Mouse (Mus musculus) lung, adult 2 months (tissue): Measurements from ENCODE around the gene Atg9a. TPM values are rescaled to one million over a fixed set of nuclear protein-coding genes. Genes with fewer than 3 reads are reported as not detected.
A peak's percentile ranks its signal among the peaks of the same experiment; 100 is the strongest.
"Not testable (repeated sequence)": the region's sequence is repeated elsewhere in the genome, so short reads cannot be mapped to it uniquely, and the experiment has no call there.

Experiments
- DNase-seq: peaks from one replicate; pipeline ENCODE4 v3.0.0; 2022
- H3K4me1 ChIP-seq: fragments of 200-500 bp; 2 replicates; pipeline ENCODE4 v1.6.1; 2011; ENCODE audit warnings: low read length; ENCODE audit not compliant: control insufficient read depth, insufficient read depth
- H3K4me3 ChIP-seq: fragments of 200-500 bp; replicated peaks from 2 replicates; pipeline ENCODE3; 2011; ENCODE audit warnings: low read depth, mild to moderate bottlenecking, control low read depth, low read length; ENCODE audit errors: extremely low read depth
- CTCF ChIP-seq: fragments of 200-500 bp; IDR thresholded peaks from 2 replicates; pipeline ENCODE4 v1.5.1; 2011; ENCODE audit warnings: mild to moderate bottlenecking, low read length, control low read depth; ENCODE audit not compliant: insufficient read depth
- POLR2A ChIP-seq: fragments of 200-500 bp; IDR thresholded peaks from 2 replicates; pipeline ENCODE4 v1.6.1; 2011; ENCODE audit warnings: low read depth, mild to moderate bottlenecking, control low read depth, low read length, borderline replicate concordance; ENCODE audit errors: extremely low read depth
- WGBS: fragments of 180-500 bp; shearing (Covaris S2); methylation state at CpG from one replicate; pipeline ENCODE4 v1.1.7; 2018; 5-methylcytosine and 5-hydroxymethylcytosine counted together
- polyA plus RNA-seq: library from polyadenylated mRNA; depleted of rRNA; stranded (reverse); fragments of >200 nt; gene quantifications from 2 replicates; pipeline ENCODE4 v1.2.3, GENCODE M21; 2012; rRNA removed

Atg9a gene
- 65.7 and 73.3 TPM in 2 replicates for polyA plus RNA-seq

DNA sequence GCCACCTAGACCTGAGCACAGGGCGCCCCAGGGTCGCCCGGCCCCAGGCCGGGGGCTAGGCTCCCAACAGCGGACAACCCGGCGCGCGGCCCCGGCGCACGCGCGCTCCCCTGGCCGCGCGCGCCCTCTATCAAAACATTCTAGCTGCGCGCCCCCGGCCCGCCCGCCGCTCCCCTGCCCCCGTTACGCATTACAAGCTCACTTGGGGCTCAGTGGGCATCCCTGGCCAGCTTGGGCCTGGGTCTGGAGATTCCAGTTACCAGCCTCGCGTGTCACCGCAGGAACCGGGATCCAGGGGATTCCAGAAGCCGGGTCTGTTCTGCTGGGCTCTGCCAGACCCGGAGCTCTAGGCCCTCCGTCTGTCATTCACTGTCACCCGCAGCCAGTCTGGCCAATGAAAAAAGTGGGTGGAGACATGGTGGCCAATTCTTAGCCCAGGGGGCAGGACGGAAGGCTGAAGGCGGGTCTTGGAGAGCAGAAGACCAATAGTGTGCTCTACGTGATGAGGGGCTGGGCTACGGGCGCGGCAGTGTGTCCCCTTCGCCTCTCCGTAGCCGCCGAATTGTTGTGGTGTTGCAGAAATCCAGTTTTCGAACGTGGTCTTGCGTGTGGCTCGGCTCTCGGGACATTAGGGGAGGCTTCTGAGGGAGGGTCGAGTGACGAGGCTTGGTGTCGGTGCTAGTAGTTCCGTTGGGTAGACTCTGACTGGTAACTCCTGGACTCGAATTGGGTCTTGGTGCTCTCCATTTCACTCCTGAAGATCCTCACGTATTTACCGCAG is at the start of gene Atg9a, which contains the start of gene Ankzf1:
Atg9a (minus strand) TSS at position 575 of the 781 bp plus-strand sequence.
Ankzf1 (plus strand) TSS at position 530 of the 781 bp plus-strand sequence.
- WGBS, result 1% methylated on average over 56 of the region's 56 CpGs
- TF ChIP-seq POLR2A, result peak; percentile 84; the same call in 1 of the 2 replicates
- TF ChIP-seq CTCF, result 0 out of 2 replicates have a peak, but pooled peaks have one; percentile 3
- Histone ChIP-seq H3K4me3 (peak within 1 kb of the TSS; percentile 99), H3K4me1 (peaks cover 12% of the 10 kb centered on the region)
- DNase-seq, result peak; percentile 91

DNA sequence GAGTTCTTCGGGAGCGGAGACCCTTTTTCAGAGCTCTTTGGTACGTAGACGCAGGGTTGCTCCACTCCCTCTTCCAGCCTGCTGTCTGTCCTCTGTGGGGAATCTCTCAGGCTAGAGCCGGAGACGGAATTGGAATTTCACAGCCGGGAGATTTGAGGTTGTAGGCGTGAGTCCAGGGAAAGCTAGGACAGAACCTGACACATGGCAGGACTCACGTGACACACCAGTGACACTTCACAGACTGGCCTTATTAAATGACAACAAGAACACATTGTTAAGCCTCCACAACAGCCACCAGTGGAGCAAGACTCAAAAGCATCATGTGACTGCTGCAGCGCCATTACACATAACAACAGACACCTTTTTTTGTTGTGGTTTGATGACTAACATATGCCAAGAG is 47.6 kb upstream of the Atg9a start:
- DNase-seq, result no peak
- 86% methylated on average over 10 of the region's 10 CpGs for WGBS
- no peak for TF ChIP-seq POLR2A
- no peak for TF ChIP-seq CTCF
- peaks cover 3% of the 10 kb centered on the region; the same call in 1 of the 2 replicates for H3K4me1 ChIP-seq
- H3K4me3 ChIP-seq, result no peak overlapping the region

DNA sequence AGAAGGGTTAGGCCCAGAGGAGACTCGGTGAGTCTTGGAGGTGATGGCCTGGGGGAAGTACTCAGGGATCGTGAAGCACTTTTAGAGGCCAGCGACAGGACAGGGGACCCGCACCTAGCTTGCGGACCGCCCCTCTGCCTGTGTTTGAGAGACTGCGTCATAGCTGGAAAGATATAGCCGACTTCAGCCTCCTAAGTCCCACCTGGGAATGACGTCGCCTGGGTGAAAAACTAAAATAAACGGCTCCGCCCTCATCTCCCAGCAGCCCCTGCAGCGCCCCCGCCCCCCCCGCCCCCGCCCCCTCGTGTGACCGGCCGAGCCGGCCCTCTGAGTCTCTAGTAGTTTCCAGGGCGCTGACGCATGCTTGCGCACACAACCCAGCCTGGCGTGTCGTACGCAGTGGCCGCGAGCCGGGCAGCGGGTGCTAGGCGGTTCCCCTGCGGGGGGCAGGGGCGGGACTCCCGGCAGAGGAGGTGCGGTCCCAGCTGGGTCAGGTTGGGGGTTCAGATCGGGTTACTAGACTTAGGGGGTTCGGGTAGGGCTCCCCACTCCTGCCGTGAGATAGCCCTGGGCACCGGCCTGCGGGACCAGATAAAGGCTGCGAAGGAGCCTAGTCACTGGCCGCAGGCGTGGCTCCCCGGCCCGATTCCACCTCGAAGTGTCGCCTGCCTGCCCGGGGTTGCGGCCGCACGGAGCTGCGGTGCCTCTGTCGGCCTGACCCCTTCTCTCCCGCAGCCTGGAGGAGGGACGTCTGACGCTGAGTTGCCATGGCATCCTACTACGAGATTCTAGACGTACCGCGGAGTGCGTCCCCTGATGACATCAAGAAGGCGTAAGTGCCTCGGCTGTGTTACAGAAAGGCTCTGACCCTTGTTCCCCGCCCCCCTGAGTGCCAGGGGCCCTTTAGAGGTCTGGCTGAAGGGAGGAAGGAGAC is 44.4 kb upstream of the Atg9a start, which contains the start of gene Dnajb2:
Dnajb2 (plus strand) TSS at position 290 of the 934 bp plus-strand sequence.
- TF ChIP-seq CTCF (no peak), POLR2A (peak; percentile 86)
- DNase-seq, result peak; percentile 88
- under 1% methylated on average over 64 of the region's 64 CpGs for WGBS
- H3K4me1 ChIP-seq, result peaks cover 3% of the 10 kb centered on the region; the same call in 1 of the 2 replicates
- H3K4me3 ChIP-seq, result peak within 1 kb of the TSS; percentile 76

DNA sequence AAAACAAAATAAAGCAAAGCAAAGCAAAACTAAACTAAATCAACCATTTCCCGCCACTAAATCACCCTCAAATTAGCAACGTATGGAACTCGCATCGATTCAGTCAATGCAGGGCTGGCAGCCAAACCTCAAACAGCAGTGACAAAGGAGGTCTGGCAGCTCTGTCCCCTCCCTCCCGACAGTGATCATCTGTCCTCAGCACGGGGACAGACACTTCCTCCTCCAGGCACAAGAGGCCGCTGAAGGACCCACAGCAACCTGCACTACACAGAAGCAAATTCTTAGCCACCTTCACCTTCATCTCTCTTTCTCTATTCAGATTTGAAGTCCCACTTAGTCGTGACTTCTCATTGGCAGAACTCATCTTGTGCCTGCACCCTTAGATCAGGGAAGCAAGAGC is 42.6 kb upstream of the Atg9a start:
- DNase-seq, result peak; percentile 59
- H3K4me3 ChIP-seq, result no peak overlapping the region
- 2% methylated on average over 8 of the region's 8 CpGs for WGBS

DNA sequence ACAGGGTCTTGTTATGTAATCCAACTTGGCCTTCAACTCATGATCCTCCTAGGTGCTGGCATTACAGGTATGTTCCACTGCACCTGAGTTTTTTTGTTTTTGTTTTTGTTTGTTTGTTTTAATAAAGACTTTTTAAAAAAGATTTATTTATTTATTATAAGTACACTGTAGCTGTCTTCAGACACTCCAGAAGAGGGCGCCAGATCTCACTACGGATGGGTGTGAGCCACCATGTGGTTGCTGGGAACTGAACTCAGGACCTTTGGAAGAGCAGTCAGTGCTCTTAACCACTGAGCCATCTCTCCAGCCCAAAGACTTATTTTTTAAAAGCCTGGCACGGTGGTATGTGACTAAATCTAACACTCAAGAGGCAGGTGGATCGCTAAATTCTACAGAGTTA is 40.5 kb upstream of the Atg9a start:
- not testable (repeated sequence) for H3K4me1 ChIP-seq, DNase-seq, H3K4me3 ChIP-seq
- WGBS, result 67% methylated on average over 4 of the region's 4 CpGs

More for the DNA sequence above, 42.6 kb upstream of the Atg9a start:
- TF ChIP-seq POLR2A, result no peak
- peak; percentile 81 for TF ChIP-seq CTCF
- peaks cover 3% of the 10 kb centered on the region; the same call in 1 of the 2 replicates for H3K4me1 ChIP-seq

DNA sequence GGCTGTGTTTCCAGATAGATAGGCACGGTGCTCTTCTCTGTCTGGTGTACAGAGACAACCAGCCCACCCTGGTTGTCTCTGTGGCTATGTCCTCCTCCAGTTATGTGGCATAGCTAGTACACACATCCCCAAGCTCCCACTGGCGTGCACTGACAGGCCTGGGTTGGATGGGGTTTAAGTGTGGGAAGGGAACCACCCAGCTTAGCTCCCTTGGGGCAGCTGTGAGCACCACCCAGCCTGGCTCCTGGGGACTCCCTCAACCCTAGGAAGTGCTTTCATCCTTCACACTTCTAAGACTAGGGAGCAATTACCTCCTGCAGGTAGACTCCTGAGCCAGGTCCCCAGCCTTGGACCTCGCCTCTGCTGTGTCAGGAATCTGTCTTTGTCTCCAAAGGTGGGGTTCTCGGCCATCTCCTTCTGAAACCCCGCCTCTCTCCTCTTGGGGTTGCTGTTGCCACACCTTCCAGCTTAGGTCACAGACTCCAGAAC is 39.7 kb upstream of the Atg9a start, which contains the start of gene A630095N17Rik:
A630095N17Rik (minus strand) TSS at position 439 of the 489 bp plus-strand sequence.
- WGBS, result 58% methylated on average over 5 of the region's 5 CpGs

DNA sequence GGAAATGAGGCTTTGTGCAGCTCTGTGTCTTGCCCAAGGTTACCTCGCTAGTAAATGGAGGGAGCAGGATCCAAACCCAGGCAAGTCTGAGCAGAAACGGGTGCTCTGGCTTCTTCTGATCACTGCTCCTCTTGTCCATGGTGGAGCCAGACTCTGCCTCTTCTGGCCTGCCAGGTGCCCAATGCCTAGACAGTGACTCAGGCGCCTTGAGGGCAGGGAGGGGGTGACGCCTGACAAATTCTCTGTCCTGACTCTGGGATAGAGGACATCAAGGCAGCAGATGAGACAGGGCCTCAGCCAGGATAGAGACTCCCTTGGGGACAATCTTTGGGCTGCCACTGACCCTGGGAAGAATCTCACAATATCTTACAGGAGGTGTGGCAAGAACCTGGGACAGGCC is 39.2 kb upstream of the Atg9a start:
- Histone ChIP-seq H3K4me1 (no peaks in the 10 kb centered on the region), H3K4me3 (no peak overlapping the region)
- 72% methylated on average over 4 of the region's 4 CpGs for WGBS
- DNase-seq, result no peak
- no peak for TF ChIP-seq POLR2A
- no peak for TF ChIP-seq CTCF

More for the DNA sequence above, 39.7 kb upstream of the Atg9a start, which contains the start of gene A630095N17Rik:
- no peak for DNase-seq
- no peak for TF ChIP-seq CTCF
- TF ChIP-seq POLR2A, result no peak
- Histone ChIP-seq H3K4me3 (no peak within 1 kb of the TSS), H3K4me1 (no peaks in the 10 kb centered on the region)

DNA sequence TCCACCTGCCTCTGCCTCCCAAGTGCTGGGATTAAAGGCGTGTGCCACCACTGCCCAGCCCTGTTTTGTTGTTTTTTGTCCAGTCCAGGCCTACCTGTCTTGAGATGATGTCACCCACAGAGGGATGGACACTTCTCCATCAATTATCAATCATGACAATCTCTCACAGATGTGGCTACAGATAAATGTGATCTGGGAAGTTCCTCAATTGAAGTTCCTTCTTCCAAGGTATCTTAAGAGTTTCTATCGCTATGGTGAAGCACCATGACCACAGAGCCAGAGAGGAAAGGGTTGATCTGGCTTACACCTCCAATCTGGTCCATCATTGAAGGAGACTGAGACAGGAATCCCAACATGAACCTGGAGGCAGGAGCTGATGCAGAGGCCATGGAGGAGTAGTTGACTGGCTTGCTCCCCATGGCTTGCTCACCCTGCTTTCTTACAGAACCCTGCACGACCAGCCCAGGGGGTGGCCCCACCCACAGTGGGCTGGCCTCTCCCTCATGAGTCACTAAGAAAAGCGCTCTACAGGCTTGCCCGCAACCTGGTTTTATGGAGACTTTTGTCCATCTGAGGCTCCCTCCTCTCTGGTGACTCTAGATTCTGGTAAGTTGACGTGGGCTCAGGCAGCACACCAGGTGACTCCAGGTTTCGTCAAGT is 38.5 kb upstream of the Atg9a start:
- Histone ChIP-seq H3K4me3 (no peak overlapping the region), H3K4me1 (no peaks in the 10 kb centered on the region)
- no peak for DNase-seq
- TF ChIP-seq CTCF, result no peak
- no peak for TF ChIP-seq POLR2A
- 64% methylated on average over 7 of the region's 7 CpGs for WGBS
